Mouse (Mus musculus): Measurements from ENCODE around the gene Rusc2. TPM values are rescaled to one million over a fixed set of nuclear protein-coding genes. Genes with fewer than 3 reads are reported as not detected.

The Rusc2 gene
- polyA plus RNA-seq, 1 experiment = 0.03 TPM

- Histone ChIP-seq H3K27me3 (ENCODE audit: control insufficient read depth) (no peaks in the 10 kb centered on the region), H3K36me3 (ENCODE audit: control insufficient read depth) (no peaks in the 10 kb centered on the region), H3K4me3 (replicated peaks) (no peak overlapping the region), H3K4me1 (ENCODE audit: control insufficient read depth) (no peaks in the 10 kb centered on the region), H3K9me3 (ENCODE audit: control insufficient read depth, low read length) (no peaks in the 10 kb centered on the region)
- no peak for TF ChIP-seq GATA1 (IDR thresholded peaks at IDR 0.05; ENCODE audit: low read length)
These were observed 31.7 kb upstream of the Rusc2 start for GRCm38 (mm10) chr4:43350038-43350560.

- Histone ChIP-seq H3K27me3 (ENCODE audit: control insufficient read depth) (no peaks in the 10 kb centered on the region), H3K4me3 (replicated peaks) (no peak overlapping the region), H3K4me1 (ENCODE audit: control insufficient read depth) (no peaks in the 10 kb centered on the region), H3K36me3 (ENCODE audit: control insufficient read depth) (no peaks in the 10 kb centered on the region), H3K9me3 (ENCODE audit: control insufficient read depth, low read length) (no peaks in the 10 kb centered on the region)
- TF ChIP-seq TAL1 (IDR thresholded peaks at IDR 0.05; ENCODE audit: low read length) (no peak), GATA1 (IDR thresholded peaks at IDR 0.05; ENCODE audit: low read length) (no peak)
These were observed 28.1 kb upstream of the Rusc2 start for GRCm38 (mm10) chr4:43353662-43354061.

DNA sequence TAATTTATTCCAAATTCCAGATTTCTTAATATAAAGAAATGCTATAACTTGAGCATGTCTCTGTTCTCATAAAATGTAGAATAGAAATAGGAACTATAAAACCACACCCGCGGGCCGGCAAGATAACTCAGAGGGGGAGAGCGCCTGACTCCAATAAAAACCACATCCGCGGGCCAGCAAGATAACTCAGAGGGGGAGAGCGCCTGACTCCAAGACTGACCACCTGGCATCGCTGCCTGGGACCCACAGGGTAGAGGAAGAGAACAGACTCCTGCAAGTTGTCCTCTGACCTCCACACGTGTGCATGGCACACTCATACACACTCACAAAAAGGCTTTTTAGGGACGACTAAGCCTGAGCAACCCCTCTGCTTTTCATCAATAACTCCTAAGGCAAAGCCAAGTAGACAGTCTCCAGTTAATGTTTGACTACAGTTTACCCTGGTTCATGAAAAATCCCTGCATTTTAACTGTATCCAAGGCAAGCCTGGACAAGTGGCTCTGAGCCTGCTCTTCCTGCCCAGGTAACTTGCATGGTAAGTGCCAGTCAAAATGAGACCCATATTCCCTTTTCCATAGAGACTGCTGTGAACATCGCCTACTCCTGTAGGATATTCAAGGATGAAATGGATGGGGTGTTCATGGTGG, 16.7 kb upstream of the Rusc2 start:
- H3K4me3 ChIP-seq (replicated peaks) = no peak overlapping the region
- no peaks in the 10 kb centered on the region for H3K36me3 ChIP-seq (ENCODE audit: control insufficient read depth)
- TF ChIP-seq GATA1 (IDR thresholded peaks at IDR 0.05; ENCODE audit: low read length) (no peak), TAL1 (IDR thresholded peaks at IDR 0.05; ENCODE audit: low read length) (no peak)
- no peaks in the 10 kb centered on the region for H3K27me3 ChIP-seq (ENCODE audit: control insufficient read depth)
- no peaks in the 10 kb centered on the region for H3K4me1 ChIP-seq (ENCODE audit: control insufficient read depth)
- no peaks in the 10 kb centered on the region for H3K9me3 ChIP-seq (ENCODE audit: control insufficient read depth, low read length)

GRCm38 (mm10) chr4:43367295-43367694, 14.5 kb upstream of the Rusc2 start:
- Histone ChIP-seq H3K4me1 (ENCODE audit: control insufficient read depth) (no peaks in the 10 kb centered on the region), H3K27me3 (ENCODE audit: control insufficient read depth) (no peaks in the 10 kb centered on the region), H3K9me3 (ENCODE audit: control insufficient read depth, low read length) (no peaks in the 10 kb centered on the region), H3K4me3 (replicated peaks) (no peak overlapping the region), H3K36me3 (ENCODE audit: control insufficient read depth) (no peaks in the 10 kb centered on the region)
- TF ChIP-seq GATA1 (IDR thresholded peaks at IDR 0.05; ENCODE audit: low read length) (no peak), TAL1 (IDR thresholded peaks at IDR 0.05; ENCODE audit: low read length) (no peak)

GRCm38 (mm10) chr4:43367787-43368186, 14.0 kb upstream of the Rusc2 start:
- no peak for TF ChIP-seq GATA1 (IDR thresholded peaks at IDR 0.05; ENCODE audit: low read length)
- TF ChIP-seq TAL1 (IDR thresholded peaks at IDR 0.05; ENCODE audit: low read length) = no peak
- no peak overlapping the region for H3K4me3 ChIP-seq (replicated peaks)
- no peaks in the 10 kb centered on the region for H3K27me3 ChIP-seq (ENCODE audit: control insufficient read depth)
- H3K36me3 ChIP-seq (ENCODE audit: control insufficient read depth) = no peaks in the 10 kb centered on the region
- H3K9me3 ChIP-seq (ENCODE audit: control insufficient read depth, low read length) = no peaks in the 10 kb centered on the region
- no peaks in the 10 kb centered on the region for H3K4me1 ChIP-seq (ENCODE audit: control insufficient read depth)

DNA sequence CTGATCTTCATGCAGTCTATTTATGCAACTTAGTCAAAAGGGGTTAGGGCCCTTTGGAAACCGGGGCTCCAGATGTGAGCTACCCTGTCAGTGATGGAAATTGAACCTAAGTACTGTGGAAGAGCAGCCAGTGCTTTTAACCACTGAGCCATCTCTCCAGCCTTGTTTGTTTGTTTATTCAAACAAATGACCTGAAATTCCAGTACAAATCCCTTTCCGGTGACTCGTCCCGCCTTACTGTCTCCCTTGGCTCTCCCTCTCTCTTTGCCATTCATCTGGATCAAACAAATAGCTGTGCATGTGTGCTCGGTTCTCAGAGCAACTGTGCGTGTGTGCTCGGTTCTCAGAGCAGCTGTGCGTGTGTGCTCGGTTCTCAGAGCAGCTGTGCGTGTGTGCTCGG, 10.4 kb upstream of the Rusc2 start:
- no peak overlapping the region for H3K4me3 ChIP-seq (replicated peaks)
- no peaks in the 10 kb centered on the region for H3K4me1 ChIP-seq (ENCODE audit: control insufficient read depth)
- no peaks in the 10 kb centered on the region for H3K36me3 ChIP-seq (ENCODE audit: control insufficient read depth)
- no peak for TF ChIP-seq TAL1 (IDR thresholded peaks at IDR 0.05; ENCODE audit: low read length)
- TF ChIP-seq GATA1 (IDR thresholded peaks at IDR 0.05; ENCODE audit: low read length) = no peak
- no peaks in the 10 kb centered on the region for H3K27me3 ChIP-seq (ENCODE audit: control insufficient read depth)
- no peaks in the 10 kb centered on the region for H3K9me3 ChIP-seq (ENCODE audit: control insufficient read depth, low read length)

GRCm38 (mm10) chr4:43372155-43372554, 9.6 kb upstream of the Rusc2 start:
- TF ChIP-seq GATA1 (IDR thresholded peaks at IDR 0.05; ENCODE audit: low read length) = no peak
- H3K4me3 ChIP-seq (replicated peaks) = no peak overlapping the region

GRCm38 (mm10) chr4:43374266-43374665, 7.5 kb upstream of the Rusc2 start:
- no peak overlapping the region for H3K4me3 ChIP-seq (replicated peaks)
- TF ChIP-seq GATA1 (IDR thresholded peaks at IDR 0.05; ENCODE audit: low read length) = no peak
- TF ChIP-seq TAL1 (IDR thresholded peaks at IDR 0.05; ENCODE audit: low read length) = no peak
- no peaks in the 10 kb centered on the region for H3K4me1 ChIP-seq (ENCODE audit: control insufficient read depth)
- H3K36me3 ChIP-seq (ENCODE audit: control insufficient read depth) = no peaks in the 10 kb centered on the region
- H3K27me3 ChIP-seq (ENCODE audit: control insufficient read depth) = no peaks in the 10 kb centered on the region
- H3K9me3 ChIP-seq (ENCODE audit: control insufficient read depth, low read length) = no peaks in the 10 kb centered on the region

More at GRCm38 (mm10) chr4:43372155-43372554, 9.6 kb upstream of the Rusc2 start:
- Histone ChIP-seq H3K9me3 (ENCODE audit: control insufficient read depth, low read length) (no peaks in the 10 kb centered on the region), H3K27me3 (ENCODE audit: control insufficient read depth) (no peaks in the 10 kb centered on the region), H3K36me3 (ENCODE audit: control insufficient read depth) (no peaks in the 10 kb centered on the region), H3K4me1 (ENCODE audit: control insufficient read depth) (no peaks in the 10 kb centered on the region)

DNA sequence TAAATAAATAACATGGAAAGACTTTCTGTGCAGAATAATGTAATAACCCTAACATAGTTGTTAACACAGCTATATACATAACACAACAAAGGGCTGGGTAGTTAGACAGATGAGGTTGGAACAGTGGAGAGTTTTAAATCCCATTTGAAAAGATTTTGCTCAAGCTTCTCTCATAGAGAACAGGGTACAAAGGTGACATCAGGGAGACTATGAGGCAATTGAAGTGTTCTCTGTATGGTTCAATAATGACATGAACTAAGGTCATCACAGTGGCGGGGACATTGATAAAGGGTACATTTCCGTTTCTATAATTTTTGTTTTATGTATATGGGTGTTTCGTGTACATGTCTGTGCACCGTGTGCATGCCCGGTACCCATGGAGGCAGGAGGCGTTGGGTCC, 2.2 kb upstream of the Rusc2 start:
- Histone ChIP-seq H3K4me3 (replicated peaks) (no peak overlapping the region), H3K27me3 (ENCODE audit: control insufficient read depth) (peaks cover 15% of the 10 kb centered on the region), H3K4me1 (ENCODE audit: control insufficient read depth) (peaks cover 2% of the 10 kb centered on the region; the same call in 1 of the 2 replicates), H3K9me3 (ENCODE audit: control insufficient read depth, low read length) (no peaks in the 10 kb centered on the region), H3K36me3 (ENCODE audit: control insufficient read depth) (no peaks in the 10 kb centered on the region)
- no peak for TF ChIP-seq TAL1 (IDR thresholded peaks at IDR 0.05; ENCODE audit: low read length)

DNA sequence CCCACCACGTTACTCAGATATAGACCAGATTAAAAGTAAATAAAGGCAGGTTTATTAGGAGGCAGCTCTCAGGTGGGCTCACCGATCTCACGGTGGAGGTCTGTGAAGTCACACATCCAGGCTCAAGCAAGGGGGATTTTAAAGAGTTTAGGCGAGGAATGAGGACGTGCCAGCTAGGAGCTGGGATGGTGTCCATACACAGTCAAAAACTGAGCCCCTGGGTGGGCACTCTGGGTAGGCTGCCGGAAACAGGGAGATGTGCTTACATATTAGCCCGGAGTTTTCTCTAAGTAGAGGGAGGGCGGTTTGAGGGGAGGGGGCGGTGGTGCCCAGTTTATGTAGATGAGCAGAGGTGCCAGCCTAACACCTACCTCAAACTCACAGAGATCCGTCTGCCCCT, 828 bp upstream of the Rusc2 start:
- Histone ChIP-seq H3K27me3 (ENCODE audit: control insufficient read depth) (peaks cover 15% of the 10 kb centered on the region), H3K9me3 (ENCODE audit: control insufficient read depth, low read length) (no peaks in the 10 kb centered on the region), H3K36me3 (ENCODE audit: control insufficient read depth) (no peaks in the 10 kb centered on the region), H3K4me3 (replicated peaks) (no peak overlapping the region), H3K4me1 (ENCODE audit: control insufficient read depth) (peaks cover 2% of the 10 kb centered on the region; the same call in 1 of the 2 replicates)
- no peak for TF ChIP-seq GATA1 (IDR thresholded peaks at IDR 0.05; ENCODE audit: low read length)
- TF ChIP-seq TAL1 (IDR thresholded peaks at IDR 0.05; ENCODE audit: low read length) = no peak
